Mouse (Mus musculus): Measurements from ENCODE around the gene Speg. TPM values are rescaled to one million over a fixed set of nuclear protein-coding genes. Genes with fewer than 3 reads are reported as not detected.
A peak's percentile ranks its signal among the peaks of the same experiment; 100 is the strongest.

Gene Speg
- total and polyA plus RNA-seq, 2 experiments from 2014 or later = 22.0 to 62.9 TPM

DNA sequence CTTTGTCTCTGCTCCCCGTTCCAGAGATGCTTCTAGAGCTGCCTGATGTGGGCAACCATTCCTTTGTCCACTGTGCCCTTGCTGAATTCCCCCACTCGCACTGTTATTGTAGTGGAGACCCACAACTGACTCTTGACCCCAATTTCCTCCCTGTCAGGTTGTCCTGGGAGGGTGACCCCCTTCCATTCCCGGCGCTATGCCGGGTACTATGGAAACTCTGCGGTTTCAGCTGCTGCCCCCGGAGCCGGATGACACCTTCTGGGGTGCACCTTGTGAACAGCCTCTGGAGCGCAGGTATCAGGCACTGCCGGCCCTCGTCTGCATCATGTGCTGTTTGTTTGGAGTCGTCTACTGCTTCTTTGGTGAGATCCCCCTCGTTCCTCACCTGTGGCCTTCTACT lies 104.9 kb downstream of the Speg start:
- Histone ChIP-seq H3K4me3 (ENCODE audit: low read depth, low read length) (peak overlapping the region; percentile 89), H3K9me3 (ENCODE audit: low read length) (no peaks in the 10 kb centered on the region), H3K27ac (ENCODE audit: low read depth, low read length) (peak overlapping the region; percentile 77), H3K4me2 (ENCODE audit: low read depth, low read length, poor library complexity, severe bottlenecking) (peak overlapping the region; percentile 85), H3K9ac (replicated peaks; ENCODE audit: low read length, poor library complexity, severe bottlenecking) (peak overlapping the region; percentile 88), H3K4me1 (ENCODE audit: insufficient read depth, low read length) (0 out of 2 replicates have a peak, but pooled peaks cover 3% of the 10 kb centered on the region), H3K27me3 (ENCODE audit: insufficient read depth, low read length) (peaks cover 4% of the 10 kb centered on the region; the same call in 1 of the 2 replicates), H3K36me3 (ENCODE audit: insufficient read depth, low read length) (peaks cover 43% of the 10 kb centered on the region)
- ATAC-seq (ENCODE audit: low FRiP score) (no peak), DNase-seq (ENCODE audit: low spot score) (no peak)
- WGBS = 16% methylated on average over 13 of the region's 13 CpGs
- TF ChIP-seq CTCF (IDR thresholded peaks at IDR 0.05) = no peak

DNA sequence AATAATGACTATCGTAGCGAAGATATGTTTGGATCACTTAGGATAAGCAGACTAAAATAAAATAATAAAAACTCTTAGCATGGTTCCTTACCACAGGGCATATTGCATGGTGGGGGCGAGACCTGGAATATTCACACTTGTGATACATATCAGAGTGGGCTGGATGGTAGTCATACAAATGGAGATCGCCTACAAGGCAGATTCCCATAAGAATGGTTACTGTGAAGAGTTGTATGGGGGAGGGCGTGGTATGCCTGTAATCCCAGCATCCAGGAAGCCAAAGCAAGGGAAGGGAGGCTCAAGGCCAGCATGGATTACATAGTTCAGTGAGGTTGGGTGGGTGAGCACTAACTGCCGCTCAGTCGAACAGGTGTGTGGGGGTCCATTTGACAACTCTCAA lies 105.6 kb downstream of the Speg start:
- peaks cover 5% of the 10 kb centered on the region; the same call in 1 of the 2 replicates for H3K27me3 ChIP-seq (ENCODE audit: insufficient read depth, low read length)
- H3K4me1 ChIP-seq (ENCODE audit: insufficient read depth, low read length) = 0 out of 2 replicates have a peak, but pooled peaks cover 3% of the 10 kb centered on the region
- H3K36me3 ChIP-seq (ENCODE audit: insufficient read depth, low read length) = peaks cover 43% of the 10 kb centered on the region
- H3K4me2 ChIP-seq (ENCODE audit: low read depth, low read length, poor library complexity, severe bottlenecking) = peak overlapping the region; percentile 85
- whole genome bisulfite sequencing = 83% methylated on average over 7 of the region's 7 CpGs
- ATAC-seq (ENCODE audit: low FRiP score) (no peak), DNase-seq (ENCODE audit: low spot score) (no peak)
- TF ChIP-seq CTCF (IDR thresholded peaks at IDR 0.05) = no peak
- no peak overlapping the region for H3K27ac ChIP-seq (ENCODE audit: low read depth, low read length)
- peak overlapping the region; percentile 89 for H3K4me3 ChIP-seq (ENCODE audit: low read depth, low read length)
- peak overlapping the region; percentile 88 for H3K9ac ChIP-seq (replicated peaks; ENCODE audit: low read length, poor library complexity, severe bottlenecking)
- H3K9me3 ChIP-seq (ENCODE audit: low read length) = no peaks in the 10 kb centered on the region

Other genes with a start within 250 kb of the Speg start
- gene Slc23a3, start 241.4 kb upstream of the Speg start, total RNA-seq (2014; rRNA removed) = not detected in 2 replicates
- not detected in 2 replicates for gene Slc23a3, start 241.4 kb upstream of the Speg start, polyA plus RNA-seq (2015; fragmentation: Nextera tagmentation; extraction: Ambion mirVana)
- 50.5 and 51.4 TPM in 2 replicates for gene Cnppd1, start 232.6 kb upstream of the Speg start, total RNA-seq (2014; rRNA removed)
- 48.4 and 50.2 TPM in 2 replicates for gene Cnppd1, start 232.6 kb upstream of the Speg start, polyA plus RNA-seq (2015; fragmentation: Nextera tagmentation; extraction: Ambion mirVana)
- 220 and 228 TPM in 2 replicates for gene Retreg2, start 232.5 kb upstream of the Speg start, total RNA-seq (2014; rRNA removed)
- gene Retreg2, start 232.5 kb upstream of the Speg start, polyA plus RNA-seq (2015; fragmentation: Nextera tagmentation; extraction: Ambion mirVana) = 145 TPM in 2 replicates
- 28.5 and 38.4 TPM in 2 replicates for gene Zfand2b, start 206.7 kb upstream of the Speg start, total RNA-seq (2014; rRNA removed)
- gene Zfand2b, start 206.7 kb upstream of the Speg start, polyA plus RNA-seq (2015; fragmentation: Nextera tagmentation; extraction: Ambion mirVana) = 41.1 and 42.5 TPM in 2 replicates
- 43.5 and 44.6 TPM in 2 replicates for gene Abcb6, start 194.9 kb upstream of the Speg start, total RNA-seq (2014; rRNA removed)
- 46.7 and 49.1 TPM in 2 replicates for gene Abcb6, start 194.9 kb upstream of the Speg start, polyA plus RNA-seq (2015; fragmentation: Nextera tagmentation; extraction: Ambion mirVana)
- 20.1 and 27.7 TPM in 2 replicates for gene Ankzf1, start 183.1 kb upstream of the Speg start, total RNA-seq (2014; rRNA removed)
- 15.7 and 17.0 TPM in 2 replicates for gene Ankzf1, start 183.1 kb upstream of the Speg start, polyA plus RNA-seq (2015; fragmentation: Nextera tagmentation; extraction: Ambion mirVana)
- gene Atg9a, start 183.1 kb upstream of the Speg start, total RNA-seq (2014; rRNA removed) = 97.0 and 135 TPM in 2 replicates
- gene Atg9a, start 183.1 kb upstream of the Speg start, polyA plus RNA-seq (2015; fragmentation: Nextera tagmentation; extraction: Ambion mirVana) = 71.8 and 75.6 TPM in 2 replicates
- gene Glb1l, start 164.5 kb upstream of the Speg start, total RNA-seq (2014; rRNA removed) = 18.3 and 25.6 TPM in 2 replicates
- 18.2 and 18.4 TPM in 2 replicates for gene Glb1l, start 164.5 kb upstream of the Speg start, polyA plus RNA-seq (2015; fragmentation: Nextera tagmentation; extraction: Ambion mirVana)
- gene Stk16, start 164.5 kb upstream of the Speg start, total RNA-seq (2014; rRNA removed) = 98.8 and 130 TPM in 2 replicates
- gene Stk16, start 164.5 kb upstream of the Speg start, polyA plus RNA-seq (2015; fragmentation: Nextera tagmentation; extraction: Ambion mirVana) = 111 and 113 TPM in 2 replicates
- gene Tuba4a, start 155.4 kb upstream of the Speg start, total RNA-seq (2014; rRNA removed) = 99.2 and 165 TPM in 2 replicates
- 87.0 and 115 TPM in 2 replicates for gene Tuba4a, start 155.4 kb upstream of the Speg start, polyA plus RNA-seq (2015; fragmentation: Nextera tagmentation; extraction: Ambion mirVana)
- not detected in 2 replicates for gene A630095N17Rik, start 143.2 kb upstream of the Speg start, total RNA-seq (2014; rRNA removed)
- not detected in 2 replicates for gene A630095N17Rik, start 143.2 kb upstream of the Speg start, polyA plus RNA-seq (2015; fragmentation: Nextera tagmentation; extraction: Ambion mirVana)
- gene Dnajb2, start 138.9 kb upstream of the Speg start, total RNA-seq (2014; rRNA removed) = 43.6 and 46.7 TPM in 2 replicates
- 61.7 and 65.1 TPM in 2 replicates for gene Dnajb2, start 138.9 kb upstream of the Speg start, polyA plus RNA-seq (2015; fragmentation: Nextera tagmentation; extraction: Ambion mirVana)
- 116 and 127 TPM in 2 replicates for gene Ptprn, start 110.8 kb upstream of the Speg start, total RNA-seq (2014; rRNA removed)
- gene Ptprn, start 110.8 kb upstream of the Speg start, polyA plus RNA-seq (2015; fragmentation: Nextera tagmentation; extraction: Ambion mirVana) = 51.4 and 52.2 TPM in 2 replicates
- 302 and 332 TPM in 2 replicates for gene Resp18, start 96.9 kb upstream of the Speg start, total RNA-seq (2014; rRNA removed)
- gene Resp18, start 96.9 kb upstream of the Speg start, polyA plus RNA-seq (2015; fragmentation: Nextera tagmentation; extraction: Ambion mirVana) = 409 and 416 TPM in 2 replicates
- gene Dnpep, start 57.3 kb upstream of the Speg start, total RNA-seq (2014; rRNA removed) = 145 TPM in 2 replicates
- gene Dnpep, start 57.3 kb upstream of the Speg start, polyA plus RNA-seq (2015; fragmentation: Nextera tagmentation; extraction: Ambion mirVana) = 128 and 139 TPM in 2 replicates
- 1.9 and 2.6 TPM in 2 replicates for gene Des, start 15.0 kb upstream of the Speg start, total RNA-seq (2014; rRNA removed)
- gene Des, start 15.0 kb upstream of the Speg start, polyA plus RNA-seq (2015; fragmentation: Nextera tagmentation; extraction: Ambion mirVana) = 1.4 and 1.6 TPM in 2 replicates
- gene Gmppa, start 60.6 kb downstream of the Speg start, total RNA-seq (2014; rRNA removed) = 77.1 and 94.9 TPM in 2 replicates
- gene Gmppa, start 60.6 kb downstream of the Speg start, polyA plus RNA-seq (2015; fragmentation: Nextera tagmentation; extraction: Ambion mirVana) = 67.4 and 76.1 TPM in 2 replicates
- gene Asic4, start 75.1 kb downstream of the Speg start, total RNA-seq (2014; rRNA removed) = 180 and 188 TPM in 2 replicates
- gene Asic4, start 75.1 kb downstream of the Speg start, polyA plus RNA-seq (2015; fragmentation: Nextera tagmentation; extraction: Ambion mirVana) = 54.8 and 60.0 TPM in 2 replicates
- 125 and 132 TPM in 2 replicates for gene Chpf, start 104.0 kb downstream of the Speg start, total RNA-seq (2014; rRNA removed)
- gene Chpf, start 104.0 kb downstream of the Speg start, polyA plus RNA-seq (2015; fragmentation: Nextera tagmentation; extraction: Ambion mirVana) = 60.0 and 60.8 TPM in 2 replicates
- 52.4 and 57.8 TPM in 2 replicates for gene Tmem198, start 104.2 kb downstream of the Speg start, total RNA-seq (2014; rRNA removed)
- gene Tmem198, start 104.2 kb downstream of the Speg start, polyA plus RNA-seq (2015; fragmentation: Nextera tagmentation; extraction: Ambion mirVana) = 49.4 and 50.4 TPM in 2 replicates
- gene Obsl1, start 131.2 kb downstream of the Speg start, total RNA-seq (2014; rRNA removed) = 40.7 and 45.9 TPM in 2 replicates
- gene Obsl1, start 131.2 kb downstream of the Speg start, polyA plus RNA-seq (2015; fragmentation: Nextera tagmentation; extraction: Ambion mirVana) = 24.2 TPM in 2 replicates
- 30.9 and 33.3 TPM in 2 replicates for gene Inha, start 131.8 kb downstream of the Speg start, total RNA-seq (2014; rRNA removed)
- gene Inha, start 131.8 kb downstream of the Speg start, polyA plus RNA-seq (2015; fragmentation: Nextera tagmentation; extraction: Ambion mirVana) = 22.5 and 23.2 TPM in 2 replicates
- 28.8 and 32.7 TPM in 2 replicates for gene Stk11ip, start 146.2 kb downstream of the Speg start, total RNA-seq (2014; rRNA removed)
- gene Stk11ip, start 146.2 kb downstream of the Speg start, polyA plus RNA-seq (2015; fragmentation: Nextera tagmentation; extraction: Ambion mirVana) = 15.6 and 16.9 TPM in 2 replicates
- 172 and 179 TPM in 2 replicates for gene Slc4a3, start 171.0 kb downstream of the Speg start, total RNA-seq (2014; rRNA removed)
- gene Slc4a3, start 171.0 kb downstream of the Speg start, polyA plus RNA-seq (2015; fragmentation: Nextera tagmentation; extraction: Ambion mirVana) = 108 and 111 TPM in 2 replicates

All from midbrain, postnatal 0 days (tissue).